Mouse (Mus musculus) NIH3T3 (cell line): Measurements from ENCODE around the gene Mrpl51.
A peak's percentile ranks its signal among the peaks of the same experiment; 100 is the strongest.

Source experiments
- DNase-seq: peaks from one replicate; pipeline ENCODE4 v3.0.0-alpha.2; 2012; ENCODE audit warnings: low read depth

Mrpl51 gene

GRCm38 (mm10) chr6:125159773-125160557 is 31.6 kb upstream of the Mrpl51 start:
- DNase-seq = no peak

GRCm38 (mm10) chr6:125160558-125160853 is 31.1 kb upstream of the Mrpl51 start:
- no peak for DNase-seq

- peak; percentile 90 for DNase-seq
Measured at GRCm38 (mm10) chr6:125160854-125161760, 30.5 kb upstream of the Mrpl51 start.

- peak; percentile 88 for DNase-seq
Measured at GRCm38 (mm10) chr6:125161971-125162370, 29.6 kb upstream of the Mrpl51 start.

GRCm38 (mm10) chr6:125162615-125163305 is 28.8 kb upstream of the Mrpl51 start:
- DNase-seq = peak; percentile 36

GRCm38 (mm10) chr6:125163801-125164657 is 27.6 kb upstream of the Mrpl51 start:
- DNase-seq = peak; percentile 60

GRCm38 (mm10) chr6:125164672-125165327 is 26.8 kb upstream of the Mrpl51 start:
- DNase-seq = peak; percentile 86

GRCm38 (mm10) chr6:125165328-125165891 is 26.2 kb upstream of the Mrpl51 start:
- DNase-seq = peak; percentile 99

GRCm38 (mm10) chr6:125166051-125166751 is 25.4 kb upstream of the Mrpl51 start, which contains the start of gene Gapdh:
TSS of gene Gapdh (minus strand) at chr6:125166467.
- peak; percentile 86 for DNase-seq

GRCm38 (mm10) chr6:125166861-125167650 is 24.5 kb upstream of the Mrpl51 start:
- DNase-seq = peak; percentile 76

GRCm38 (mm10) chr6:125168086-125168485 is 23.5 kb upstream of the Mrpl51 start:
- DNase-seq = no peak

GRCm38 (mm10) chr6:125170194-125170593 is 21.4 kb upstream of the Mrpl51 start:
- DNase-seq = no peak

- DNase-seq = no peak
Measured at GRCm38 (mm10) chr6:125172474-125172873, 19.1 kb upstream of the Mrpl51 start.

- no peak for DNase-seq
Measured at GRCm38 (mm10) chr6:125173256-125173655, 18.3 kb upstream of the Mrpl51 start.

- DNase-seq = no peak
Measured at GRCm38 (mm10) chr6:125175469-125175868, 16.1 kb upstream of the Mrpl51 start.

- no peak for DNase-seq
Measured at GRCm38 (mm10) chr6:125179601-125180000, 12.0 kb upstream of the Mrpl51 start.

GRCm38 (mm10) chr6:125182133-125182532 is 9.5 kb upstream of the Mrpl51 start:
- DNase-seq = no peak

GRCm38 (mm10) chr6:125186203-125186602 is 5.4 kb upstream of the Mrpl51 start:
- DNase-seq = no peak

- no peak for DNase-seq
Measured at GRCm38 (mm10) chr6:125190816-125191215, 785 bp upstream of the Mrpl51 start.
